Mouse (Mus musculus) E14TG2a.4 (cell line): ENCODE results near the gene Scamp3.

Experiments
- CTCF ChIP-seq: conservative IDR thresholded peaks from 2 replicates; pipeline ENCODE4 v1.5.1; 2014; ENCODE audit warnings: low read length
- NANOG ChIP-seq: IDR thresholded peaks from 2 replicates; pipeline ENCODE4 v1.6.1; 2014; ENCODE audit warnings: borderline replicate concordance, low read length, mixed read lengths

- TF ChIP-seq CTCF (no peak), NANOG (no peak)
These were observed 11.2 kb downstream of the Scamp3 start for GRCm38 (mm10) chr3:89188478-89188875.
